Mouse (Mus musculus): ENCODE measurements around the gene Adnp.

GRCm38 (mm10) chr2:168198421-168198820 lies 8.5 kb downstream of the Adnp start:
- TF ChIP-seq CTCF (IDR thresholded peaks at IDR 0.05; ENCODE audit: extremely low read depth, insufficient read length, insufficient replicate concordance, low read depth, low read length) = no peak
- TF ChIP-seq POLR2A (IDR thresholded peaks at IDR 0.05; ENCODE audit: low read depth, low read length) = no peak
